Mouse (Mus musculus): ENCODE measurements around the gene Cd248. TPM values are rescaled to one million over a fixed set of nuclear protein-coding genes. Genes with fewer than 3 reads are reported as not detected.

Cd248 gene
- polyA plus RNA-seq, 1 experiment from 2014 or later, result 26.4 TPM

- WGBS, result under 1% methylated on average over 43 of the region's 44 CpGs
- ATAC-seq (ENCODE audit: low FRiP score) (peak; percentile 91), DNase-seq (ENCODE audit: low spot score) (peak; percentile 92)
Measured at GRCm38 (mm10) chr19:5038709-5039156, 29.1 kb upstream of the Cd248 start, which contains the start of the genes B4gat1 and AC124502.3. Gene B4gat1 (plus strand): TSS chr19:5038826. Gene AC124502.3 (plus strand): TSS chr19:5038891.

GRCm38 (mm10) chr19:5039301-5040114 is 28.4 kb upstream of the Cd248 start:
- 11% methylated on average over 41 of the region's 41 CpGs for WGBS
- H3K4me1 ChIP-seq (replicated peaks; ENCODE audit: control insufficient read depth, insufficient read depth, low read length), result peaks cover 27% of the 10 kb centered on the region
- ATAC-seq (ENCODE audit: low FRiP score), result 0 out of 2 replicates have a peak, but pooled peaks have one; percentile 1

More at GRCm38 (mm10) chr19:5038709-5039156, 29.1 kb upstream of the Cd248 start, which contains the start of the genes B4gat1 and AC124502.3:
- peak within 1 kb of the TSS; percentile 86 for H3K27ac ChIP-seq
- peaks cover 14% of the 10 kb centered on the region for H3K36me3 ChIP-seq (replicated peaks; ENCODE audit: control insufficient read depth, insufficient read depth)
- no peaks in the 10 kb centered on the region for H3K27me3 ChIP-seq (ENCODE audit: control insufficient read depth, insufficient read depth, low read length)
- H3K4me1 ChIP-seq (replicated peaks; ENCODE audit: control insufficient read depth, insufficient read depth, low read length), result peaks cover 27% of the 10 kb centered on the region
- H3K9me3 ChIP-seq (ENCODE audit: control insufficient read depth, low read length), result no peaks in the 10 kb centered on the region
- H3K4me3 ChIP-seq (replicated peaks; ENCODE audit: low read length), result peak within 1 kb of the TSS; percentile 80
- peak within 1 kb of the TSS; percentile 87 for H3K9ac ChIP-seq
- peak within 1 kb of the TSS; percentile 96 for H3K4me2 ChIP-seq (replicated peaks)

GRCm38 (mm10) chr19:5040862-5041523 is 26.9 kb upstream of the Cd248 start, which contains the start of gene Brms1:
Gene Brms1 (plus strand): TSS chr19:5041354.
- Histone ChIP-seq H3K27ac (peak within 1 kb of the TSS; percentile 69), H3K9me3 (ENCODE audit: control insufficient read depth, low read length) (no peaks in the 10 kb centered on the region), H3K36me3 (replicated peaks; ENCODE audit: control insufficient read depth, insufficient read depth) (peaks cover 27% of the 10 kb centered on the region), H3K4me2 (replicated peaks) (peak within 1 kb of the TSS; percentile 96), H3K27me3 (ENCODE audit: control insufficient read depth, insufficient read depth, low read length) (no peaks in the 10 kb centered on the region), H3K4me1 (replicated peaks; ENCODE audit: control insufficient read depth, insufficient read depth, low read length) (peaks cover 27% of the 10 kb centered on the region), H3K4me3 (replicated peaks; ENCODE audit: low read length) (peak within 1 kb of the TSS; percentile 80), H3K9ac (peak within 1 kb of the TSS; percentile 87)
- DNase-seq (ENCODE audit: low spot score), result peak; percentile 97
- ATAC-seq (ENCODE audit: low FRiP score), result peak; percentile 77
- 6% methylated on average over 40 of the region's 40 CpGs for WGBS

More at GRCm38 (mm10) chr19:5039301-5040114, 28.4 kb upstream of the Cd248 start:
- H3K4me2 ChIP-seq (replicated peaks), result peak overlapping the region; percentile 96
- peak overlapping the region; percentile 87 for H3K9ac ChIP-seq
- no peak for DNase-seq (ENCODE audit: low spot score)
- H3K4me3 ChIP-seq (replicated peaks; ENCODE audit: low read length), result peak overlapping the region; percentile 80
- no peaks in the 10 kb centered on the region for H3K27me3 ChIP-seq (ENCODE audit: control insufficient read depth, insufficient read depth, low read length)
- H3K27ac ChIP-seq, result peak overlapping the region; percentile 86
- peaks cover 21% of the 10 kb centered on the region for H3K36me3 ChIP-seq (replicated peaks; ENCODE audit: control insufficient read depth, insufficient read depth)
- H3K9me3 ChIP-seq (ENCODE audit: control insufficient read depth, low read length), result no peaks in the 10 kb centered on the region

- H3K36me3 ChIP-seq (replicated peaks; ENCODE audit: control insufficient read depth, insufficient read depth), result peaks cover 33% of the 10 kb centered on the region
Measured at GRCm38 (mm10) chr19:5041588-5041987, 26.3 kb upstream of the Cd248 start.

GRCm38 (mm10) chr19:5045531-5045930 is 22.3 kb upstream of the Cd248 start:
- peaks cover 62% of the 10 kb centered on the region for H3K36me3 ChIP-seq (replicated peaks; ENCODE audit: control insufficient read depth, insufficient read depth)
- peaks cover 18% of the 10 kb centered on the region for H3K4me1 ChIP-seq (replicated peaks; ENCODE audit: control insufficient read depth, insufficient read depth, low read length)
- no peak for DNase-seq (ENCODE audit: low spot score)
- H3K4me3 ChIP-seq (replicated peaks; ENCODE audit: low read length), result no peak overlapping the region
- H3K4me2 ChIP-seq (replicated peaks), result no peak overlapping the region
- ATAC-seq (ENCODE audit: low FRiP score), result no peak
- no peak overlapping the region for H3K27ac ChIP-seq
- H3K9ac ChIP-seq, result no peak overlapping the region
- 79% methylated on average over 4 of the region's 4 CpGs for WGBS
- H3K27me3 ChIP-seq (ENCODE audit: control insufficient read depth, insufficient read depth, low read length), result peaks cover 11% of the 10 kb centered on the region
- no peaks in the 10 kb centered on the region for H3K9me3 ChIP-seq (ENCODE audit: control insufficient read depth, low read length)

More at GRCm38 (mm10) chr19:5041588-5041987, 26.3 kb upstream of the Cd248 start:
- Histone ChIP-seq H3K9ac (peak overlapping the region; percentile 82), H3K9me3 (ENCODE audit: control insufficient read depth, low read length) (no peaks in the 10 kb centered on the region), H3K27me3 (ENCODE audit: control insufficient read depth, insufficient read depth, low read length) (no peaks in the 10 kb centered on the region), H3K4me1 (replicated peaks; ENCODE audit: control insufficient read depth, insufficient read depth, low read length) (peaks cover 27% of the 10 kb centered on the region), H3K4me3 (replicated peaks; ENCODE audit: low read length) (peak overlapping the region; percentile 80), H3K4me2 (replicated peaks) (peak overlapping the region; percentile 96), H3K27ac (peak overlapping the region; percentile 55; the same call in 1 of the 2 replicates)
- no peak for DNase-seq (ENCODE audit: low spot score)
- WGBS, result 3% methylated on average over 16 of the region's 16 CpGs
- ATAC-seq (ENCODE audit: low FRiP score), result peak; percentile 22

- H3K4me3 ChIP-seq (replicated peaks; ENCODE audit: low read length), result no peak overlapping the region
- peaks cover 40% of the 10 kb centered on the region for H3K27me3 ChIP-seq (ENCODE audit: control insufficient read depth, insufficient read depth, low read length)
- no peak for ATAC-seq (ENCODE audit: low FRiP score)
- H3K36me3 ChIP-seq (replicated peaks; ENCODE audit: control insufficient read depth, insufficient read depth), result peaks cover 51% of the 10 kb centered on the region
- H3K9ac ChIP-seq, result no peak overlapping the region
- no peak overlapping the region for H3K27ac ChIP-seq
- H3K9me3 ChIP-seq (ENCODE audit: control insufficient read depth, low read length), result no peaks in the 10 kb centered on the region
- DNase-seq (ENCODE audit: low spot score), result no peak
- no peak overlapping the region for H3K4me2 ChIP-seq (replicated peaks)
- 0 out of 2 replicates have a peak, but pooled peaks cover 8% of the 10 kb centered on the region for H3K4me1 ChIP-seq (replicated peaks; ENCODE audit: control insufficient read depth, insufficient read depth, low read length)
- 86% methylated on average over 14 of the region's 14 CpGs for WGBS
Measured at GRCm38 (mm10) chr19:5048138-5049056, 19.5 kb upstream of the Cd248 start.

GRCm38 (mm10) chr19:5049325-5049724 is 18.6 kb upstream of the Cd248 start:
- Histone ChIP-seq H3K4me1 (replicated peaks; ENCODE audit: control insufficient read depth, insufficient read depth, low read length) (0 out of 2 replicates have a peak, but pooled peaks cover 8% of the 10 kb centered on the region), H3K9ac (no peak overlapping the region), H3K9me3 (ENCODE audit: control insufficient read depth, low read length) (no peaks in the 10 kb centered on the region), H3K27me3 (ENCODE audit: control insufficient read depth, insufficient read depth, low read length) (peaks cover 46% of the 10 kb centered on the region), H3K4me2 (replicated peaks) (no peak overlapping the region), H3K36me3 (replicated peaks; ENCODE audit: control insufficient read depth, insufficient read depth) (peaks cover 42% of the 10 kb centered on the region), H3K4me3 (replicated peaks; ENCODE audit: low read length) (no peak overlapping the region), H3K27ac (no peak overlapping the region)
- WGBS, result 72% methylated on average over 6 of the region's 6 CpGs
- ATAC-seq (ENCODE audit: low FRiP score), result no peak
- no peak for DNase-seq (ENCODE audit: low spot score)

GRCm38 (mm10) chr19:5050047-5050905 is 17.6 kb upstream of the Cd248 start, which contains the start of gene Rin1:
Gene Rin1 (plus strand): TSS chr19:5050481.
- DNase-seq (ENCODE audit: low spot score) (peak; percentile 48), ATAC-seq (ENCODE audit: low FRiP score) (no peak; the same call in 1 of the 2 replicates)
- Histone ChIP-seq H3K4me3 (replicated peaks; ENCODE audit: low read length) (no peak within 1 kb of the TSS), H3K4me1 (replicated peaks; ENCODE audit: control insufficient read depth, insufficient read depth, low read length) (0 out of 2 replicates have a peak, but pooled peaks cover 8% of the 10 kb centered on the region), H3K4me2 (replicated peaks) (no peak within 1 kb of the TSS; the same call in 1 of the 2 replicates), H3K9ac (peak within 1 kb of the TSS; percentile 10; the same call in 1 of the 2 replicates), H3K9me3 (ENCODE audit: control insufficient read depth, low read length) (no peaks in the 10 kb centered on the region), H3K27ac (no peak within 1 kb of the TSS), H3K36me3 (replicated peaks; ENCODE audit: control insufficient read depth, insufficient read depth) (peaks cover 40% of the 10 kb centered on the region), H3K27me3 (ENCODE audit: control insufficient read depth, insufficient read depth, low read length) (peaks cover 46% of the 10 kb centered on the region)
- WGBS, result 17% methylated on average over 14 of the region's 14 CpGs

Measured in hindbrain, embryonic 14.5 days (tissue).